Comparison of ENCODE assay signal across 22 mouse cellular contexts in the genomic region with DNA sequence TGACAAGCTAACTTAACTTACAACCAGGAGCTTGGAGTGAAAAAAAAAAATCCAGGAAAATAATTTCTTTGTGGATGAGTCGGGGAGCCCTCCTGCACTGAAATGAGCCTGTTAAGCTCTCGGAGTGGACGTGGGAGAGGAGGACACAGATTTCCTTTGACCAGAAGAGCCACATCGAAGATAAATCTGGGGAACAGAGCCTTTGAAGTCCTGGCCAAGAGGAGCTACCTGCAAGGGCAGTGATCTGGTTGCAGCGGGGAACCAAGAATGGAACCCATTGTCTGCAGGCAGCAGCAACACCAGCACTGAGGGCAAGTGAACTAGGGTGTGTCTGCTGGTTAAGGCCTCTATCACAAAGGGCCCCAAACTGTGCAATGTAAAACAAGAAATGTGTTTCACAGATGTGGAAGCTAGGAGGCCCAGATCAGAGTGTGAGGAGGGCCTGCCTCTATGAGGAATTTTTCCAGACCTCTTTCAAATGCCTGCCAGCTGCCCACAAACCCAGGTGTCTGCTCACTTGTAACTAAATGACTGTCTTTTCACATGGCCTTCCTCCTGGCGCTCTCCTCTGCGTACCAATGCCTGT. TPM values are rescaled to one million over a fixed set of nuclear protein-coding genes. Genes with fewer than 3 reads are reported as not detected.
DNase-seq lines count a peak whose midpoint lies in the region; ATAC-seq and TF ChIP-seq lines count a peak whose summit lies in the region.
"Had no signal": no experiment of that assay in that cellular context is flagged by ENCODE, and none has a peak within 500 bp of the region (broad histone marks: within the 10 kb centered on the region; RNA-seq: fewer than 3 reads in every experiment).

No protein-coding gene starts in this region.

- no peaks in the 10 kb centered on the region for H3K9me3 ChIP-seq in intestine, embryonic 14.5 days (ENCODE audit: control insufficient read depth, low read length)
- no peaks in the 10 kb centered on the region for H3K9me3 ChIP-seq in limb, embryonic 13.5 days
- H3K9me3 ChIP-seq: heart, embryonic 10.5 days; hindbrain, embryonic 10.5 days; megakaryocyte, embryonic 14.5 days; midbrain, embryonic 15.5 days had no signal

- no peaks in the 10 kb centered on the region for H3K27me3 ChIP-seq in intestine, embryonic 14.5 days (replicated peaks; ENCODE audit: control insufficient read depth, insufficient read depth, low read length)
- peaks cover 13% of the 10 kb centered on the region for H3K27me3 ChIP-seq in limb, embryonic 13.5 days
- H3K27me3 ChIP-seq: midbrain, embryonic 15.5 days had no signal

- H3K4me2 ChIP-seq in intestine, embryonic 14.5 days (ENCODE audit: low read length) = no peak overlapping the region
- H3K4me2 ChIP-seq in limb, embryonic 13.5 days (replicated peaks) = no peak overlapping the region
- H3K4me2 ChIP-seq: midbrain, embryonic 15.5 days had no signal

- no peak overlapping the region for H3K9ac ChIP-seq in intestine, embryonic 14.5 days (ENCODE audit: low read length)
- H3K9ac ChIP-seq in limb, embryonic 13.5 days = no peak overlapping the region
- H3K9ac ChIP-seq: midbrain, embryonic 15.5 days had no signal

- H3K27ac ChIP-seq in layer of hippocampus, adult 2 months = peak overlapping the region; percentile 43; the same call in 1 of the 2 replicates
- no peak overlapping the region for H3K27ac ChIP-seq in intestine, embryonic 14.5 days (ENCODE audit: low read depth)
- peak overlapping the region; percentile 28; the same call in 1 of the 2 replicates for H3K27ac ChIP-seq in limb, embryonic 13.5 days
- H3K27ac ChIP-seq: heart, embryonic 10.5 days; hindbrain, embryonic 10.5 days; hindbrain, postnatal 0 days; midbrain, embryonic 15.5 days had no signal

- no peaks in the 10 kb centered on the region for H3K36me3 ChIP-seq in intestine, embryonic 14.5 days (ENCODE audit: control insufficient read depth, insufficient read depth, low read length)
- no peaks in the 10 kb centered on the region for H3K36me3 ChIP-seq in limb, embryonic 13.5 days
- H3K36me3 ChIP-seq: heart, embryonic 10.5 days; hindbrain, embryonic 10.5 days; midbrain, embryonic 15.5 days had no signal

- TF ChIP-seq CTCF in layer of hippocampus, adult 2 months (conservative IDR thresholded peaks at IDR 0.05) = no peak

- no peak overlapping the region for H3K4me3 ChIP-seq in layer of hippocampus, adult 2 months
- H3K4me3 ChIP-seq in intestine, embryonic 14.5 days (ENCODE audit: low read depth, low read length) = no peak overlapping the region
- H3K4me3 ChIP-seq in limb, embryonic 13.5 days = no peak overlapping the region
- H3K4me3 ChIP-seq: heart, embryonic 10.5 days; hindbrain, embryonic 10.5 days; megakaryocyte, embryonic 14.5 days; midbrain, embryonic 15.5 days had no signal

- ATAC-seq in intestine, embryonic 14.5 days (replicated peaks; ENCODE audit: low FRiP score, low TSS enrichment, low read depth) = no peak
- ATAC-seq in limb, embryonic 13.5 days (ENCODE audit: low FRiP score, low read depth) = peak; percentile 58; the same call in 1 of the 2 replicates
- ATAC-seq: activated CD4-positive, CD25-positive, alpha-beta regulatory T cell, adult 4 months; hindbrain, postnatal 0 days; midbrain, embryonic 15.5 days had no signal

- no peak for DNase-seq in layer of hippocampus, adult 2 months (ENCODE audit: low spot score in 2 of 2)
- DNase-seq in layer of hippocampus, adult 11-12 months (ENCODE audit: low spot score) = no peak
- DNase-seq in embryo, embryonic 10.5 days (ENCODE audit: low spot score) = peak; percentile 34
- peak; percentile 50 for DNase-seq in intestine, embryonic 14.5 days (ENCODE audit: low spot score)
- no peak for DNase-seq in thymus, postnatal 10 days (ENCODE audit: low spot score in 2 of 2)
- no peak for DNase-seq in layer of hippocampus, adult 8-10 months (ENCODE audit: low spot score in 2 of 2)
- DNase-seq: cerebellum, adult 18-20 months; cerebellum, postnatal 36 days; gastrocnemius, postnatal 10 days; kidney, adult 9 months; kidney, postnatal 25 days; liver; lung, adult 2 months; right cerebral cortex, postnatal 25 days; thymus, postnatal 14 days had no signal

- H3K4me1 ChIP-seq in intestine, embryonic 14.5 days (replicated peaks; ENCODE audit: control insufficient read depth, insufficient read depth, low read length) = peaks cover 5% of the 10 kb centered on the region
- H3K4me1 ChIP-seq in limb, embryonic 13.5 days = peaks cover 45% of the 10 kb centered on the region
- H3K4me1 ChIP-seq: heart, embryonic 10.5 days had no signal

- WGBS in intestine, embryonic 14.5 days = 59% methylated on average over 7 of the region's 7 CpGs
- 62% methylated on average over 7 of the region's 7 CpGs for WGBS in limb, embryonic 13.5 days

RNA-seq across cellular contexts. Expression of a gene that starts 40.6 kb away (rescaled TPM):
- total RNA-seq in layer of hippocampus, adult 2 months (2021) = 100 to 1,000 TPM; 399 to 401 TPM
- polyA plus RNA-seq in intestine, embryonic 14.5 days (2014; fragmentation: Nextera tagmentation; extraction: Ambion mirVana) = 1.2 and 1.7 TPM in 2 replicates
- polyA plus RNA-seq in limb, embryonic 13.5 days (2015; fragmentation: Nextera tagmentation; extraction: Ambion mirVana) = 1.6 and 2.1 TPM in 2 replicates
- 100 to 1,000 TPM; 309 to 327 (median 317) TPM for total RNA-seq in layer of hippocampus, adult 8-10 months (2022)
- polyA plus RNA-seq: activated CD4-positive, CD25-positive, alpha-beta regulatory T cell, adult 4 months had no signal

Comparison
In these comparisons a context has a peak if more than half of its experiments do, and no peak if none do; other contexts are left out.
1. DNase-seq: peak in embryo, embryonic 10.5 days (single experiment) and intestine, embryonic 14.5 days (single experiment); none in layer of hippocampus, adult 2 months (0 of 2), layer of hippocampus, adult 11-12 months (single experiment), thymus, postnatal 10 days (0 of 2) and layer of hippocampus, adult 8-10 months (0 of 2).